Mouse (Mus musculus): ENCODE results near the gene Cog4. TPM values are rescaled to one million over a fixed set of nuclear protein-coding genes. Genes with fewer than 3 reads are reported as not detected.

The Cog4 gene
- total and polyA plus RNA-seq, 2 experiments = 27.8 to 73.9 TPM

- Histone ChIP-seq H3K36me3 (ENCODE audit: control insufficient read depth, insufficient read depth, low read length) (peaks cover 14% of the 10 kb centered on the region), H3K27me3 (ENCODE audit: control insufficient read depth, insufficient read depth, low read length) (no peaks in the 10 kb centered on the region), H3K9ac (ENCODE audit: low read depth, low read length) (0 out of 2 replicates have a peak within 1 kb of the TSS, but pooled peaks have one; percentile 15), H3K4me1 (ENCODE audit: control insufficient read depth, insufficient read depth, low read length) (no peaks in the 10 kb centered on the region), H3K79me2 (ENCODE audit: control insufficient read depth, insufficient read depth, low read length) (no peaks in the 10 kb centered on the region), H3K27ac (replicated peaks; ENCODE audit: insufficient read depth, low read depth, low read length) (no peak within 1 kb of the TSS), H3K4me3 (ENCODE audit: insufficient read depth, low read depth, low read length) (peak within 1 kb of the TSS; percentile 51)
- TF ChIP-seq CTCF (IDR thresholded peaks at IDR 0.05; ENCODE audit: low read depth, low read length) (no peak), POLR2A (IDR thresholded peaks at IDR 0.05; ENCODE audit: extremely low read depth, insufficient read depth, low read length) (no peak)
- WGBS = 56% methylated on average over 12 of the region's 12 CpGs
- no peak for DNase-seq (ENCODE audit: extremely low read depth, low read depth, low spot score)
Measured at GRCm38 (mm10) chr8:110805669-110806068, 40.7 kb upstream of the Cog4 start, which contains the start of gene Il34. TSS of gene Il34 (minus strand) at chr8:110805924.

- no peak for DNase-seq (ENCODE audit: extremely low read depth, low read depth, low spot score)
- H3K36me3 ChIP-seq (ENCODE audit: control insufficient read depth, insufficient read depth, low read length) = peaks cover 19% of the 10 kb centered on the region
- no peak overlapping the region for H3K27ac ChIP-seq (replicated peaks; ENCODE audit: insufficient read depth, low read depth, low read length)
- H3K27me3 ChIP-seq (ENCODE audit: control insufficient read depth, insufficient read depth, low read length) = no peaks in the 10 kb centered on the region
- no peak overlapping the region for H3K9ac ChIP-seq (ENCODE audit: low read depth, low read length)
- TF ChIP-seq CTCF (IDR thresholded peaks at IDR 0.05; ENCODE audit: low read depth, low read length) (no peak), POLR2A (IDR thresholded peaks at IDR 0.05; ENCODE audit: extremely low read depth, insufficient read depth, low read length) (no peak)
- WGBS = 81% methylated on average over 1 of the region's 1 CpGs
- no peak overlapping the region for H3K4me3 ChIP-seq (ENCODE audit: insufficient read depth, low read depth, low read length)
- H3K4me1 ChIP-seq (ENCODE audit: control insufficient read depth, insufficient read depth, low read length) = no peaks in the 10 kb centered on the region
- no peaks in the 10 kb centered on the region for H3K79me2 ChIP-seq (ENCODE audit: control insufficient read depth, insufficient read depth, low read length)
Measured at GRCm38 (mm10) chr8:110806146-110806545, 40.3 kb upstream of the Cog4 start.

DNA sequence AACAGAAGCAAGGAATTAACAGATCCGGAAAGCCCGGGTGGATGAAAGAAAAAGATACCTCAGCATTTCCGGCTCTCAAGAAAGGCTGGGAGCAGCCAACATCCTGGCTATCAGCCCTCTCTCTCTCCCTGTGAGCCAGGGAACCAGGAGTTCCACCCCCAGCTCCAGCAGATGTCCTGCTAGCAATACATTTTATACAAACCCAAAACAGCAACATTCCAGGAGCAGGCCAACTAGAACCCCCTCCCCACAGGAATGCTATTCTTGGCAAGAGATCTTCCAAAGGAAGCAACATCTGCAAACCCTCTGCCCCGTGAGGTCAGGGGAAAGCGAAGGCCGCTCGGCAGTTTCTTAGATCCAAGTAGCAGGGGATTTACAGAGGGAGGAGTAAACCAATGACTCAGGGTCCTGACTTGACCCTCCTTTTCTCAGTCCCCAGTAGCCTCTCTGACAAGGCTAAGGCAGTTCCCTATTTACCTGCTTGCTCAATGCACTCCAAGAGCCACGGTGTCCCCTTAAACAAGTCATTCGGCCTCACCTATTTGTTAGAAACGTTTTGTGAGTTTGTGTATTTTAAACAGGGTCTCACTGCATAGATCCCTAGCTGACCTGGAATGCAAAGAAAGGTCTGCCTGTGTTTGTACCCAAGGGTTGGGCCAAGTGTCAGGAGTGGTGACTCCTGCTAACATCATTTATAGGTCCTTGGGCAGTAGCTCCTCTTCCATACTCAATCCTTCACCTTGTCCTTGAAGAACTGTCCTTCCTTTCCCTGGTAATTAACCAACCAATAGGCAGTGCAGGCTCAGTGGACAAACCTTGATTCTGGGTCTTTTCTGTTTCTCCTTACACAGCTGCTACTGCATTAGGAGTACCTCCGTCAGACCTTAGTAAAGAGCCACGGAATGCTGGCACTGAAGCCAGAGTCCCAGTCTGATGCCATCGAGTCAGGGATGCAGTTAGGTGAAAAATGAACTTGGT, 37.6 kb upstream of the Cog4 start:
- Histone ChIP-seq H3K4me1 (ENCODE audit: control insufficient read depth, insufficient read depth, low read length) (no peaks in the 10 kb centered on the region), H3K27ac (replicated peaks; ENCODE audit: insufficient read depth, low read depth, low read length) (peak overlapping the region; percentile 5; the same call in 1 of the 2 replicates), H3K4me3 (ENCODE audit: insufficient read depth, low read depth, low read length) (no peak overlapping the region), H3K9ac (ENCODE audit: low read depth, low read length) (no peak overlapping the region), H3K27me3 (ENCODE audit: control insufficient read depth, insufficient read depth, low read length) (no peaks in the 10 kb centered on the region), H3K79me2 (ENCODE audit: control insufficient read depth, insufficient read depth, low read length) (no peaks in the 10 kb centered on the region), H3K36me3 (ENCODE audit: control insufficient read depth, insufficient read depth, low read length) (peaks cover 45% of the 10 kb centered on the region)
- no peak for DNase-seq (ENCODE audit: extremely low read depth, low read depth, low spot score)
- 71% methylated on average over 13 of the region's 13 CpGs for WGBS
- no peak for TF ChIP-seq POLR2A (IDR thresholded peaks at IDR 0.05; ENCODE audit: extremely low read depth, insufficient read depth, low read length)
- TF ChIP-seq CTCF (IDR thresholded peaks at IDR 0.05; ENCODE audit: low read depth, low read length) = no peak

DNA sequence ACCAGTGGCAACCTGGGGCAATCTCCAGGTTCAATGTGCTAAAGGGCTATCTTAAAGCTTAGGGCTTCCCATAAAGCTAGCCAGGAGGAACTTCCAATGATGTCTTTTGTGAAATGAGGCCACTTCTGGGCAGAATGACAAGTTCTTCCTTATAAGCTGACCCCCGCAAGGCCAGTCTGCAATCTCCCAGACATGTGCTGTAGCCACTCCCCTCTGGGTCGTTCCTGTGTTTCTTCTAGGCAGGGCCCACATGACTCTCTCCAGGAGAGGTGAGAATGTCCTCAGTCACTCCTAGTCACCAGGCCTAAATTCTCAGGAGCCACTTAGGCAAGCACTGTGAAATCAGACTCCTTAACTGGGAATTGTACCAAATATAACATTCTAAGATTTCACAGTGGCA, 36.6 kb upstream of the Cog4 start:
- H3K27me3 ChIP-seq (ENCODE audit: control insufficient read depth, insufficient read depth, low read length) = no peaks in the 10 kb centered on the region
- H3K4me1 ChIP-seq (ENCODE audit: control insufficient read depth, insufficient read depth, low read length) = no peaks in the 10 kb centered on the region
- H3K4me3 ChIP-seq (ENCODE audit: insufficient read depth, low read depth, low read length) = no peak overlapping the region
- TF ChIP-seq POLR2A (IDR thresholded peaks at IDR 0.05; ENCODE audit: extremely low read depth, insufficient read depth, low read length) (no peak), CTCF (IDR thresholded peaks at IDR 0.05; ENCODE audit: low read depth, low read length) (no peak)
- H3K36me3 ChIP-seq (ENCODE audit: control insufficient read depth, insufficient read depth, low read length) = peaks cover 55% of the 10 kb centered on the region
- H3K27ac ChIP-seq (replicated peaks; ENCODE audit: insufficient read depth, low read depth, low read length) = no peak overlapping the region
- no peaks in the 10 kb centered on the region for H3K79me2 ChIP-seq (ENCODE audit: control insufficient read depth, insufficient read depth, low read length)
- H3K9ac ChIP-seq (ENCODE audit: low read depth, low read length) = no peak overlapping the region
- 46% methylated on average over 2 of the region's 2 CpGs for WGBS
- no peak for DNase-seq (ENCODE audit: extremely low read depth, low read depth, low spot score)

GRCm38 (mm10) chr8:110810481-110811065, 35.8 kb upstream of the Cog4 start:
- no peak for DNase-seq (ENCODE audit: extremely low read depth, low read depth, low spot score)
- Histone ChIP-seq H3K36me3 (ENCODE audit: control insufficient read depth, insufficient read depth, low read length) (peaks cover 63% of the 10 kb centered on the region), H3K9ac (ENCODE audit: low read depth, low read length) (no peak overlapping the region), H3K27ac (replicated peaks; ENCODE audit: insufficient read depth, low read depth, low read length) (no peak overlapping the region), H3K27me3 (ENCODE audit: control insufficient read depth, insufficient read depth, low read length) (no peaks in the 10 kb centered on the region), H3K4me3 (ENCODE audit: insufficient read depth, low read depth, low read length) (no peak overlapping the region), H3K79me2 (ENCODE audit: control insufficient read depth, insufficient read depth, low read length) (no peaks in the 10 kb centered on the region), H3K4me1 (ENCODE audit: control insufficient read depth, insufficient read depth, low read length) (no peaks in the 10 kb centered on the region)
- 86% methylated on average over 7 of the region's 7 CpGs for WGBS
- TF ChIP-seq CTCF (IDR thresholded peaks at IDR 0.05; ENCODE audit: low read depth, low read length) (no peak), POLR2A (IDR thresholded peaks at IDR 0.05; ENCODE audit: extremely low read depth, insufficient read depth, low read length) (no peak)

Measured in liver, adult 2 months (tissue).